Mouse (Mus musculus) ES-E14 (cell line): ENCODE measurements at regions not wholly inside any gene's neighbourhood (a gene's known extent, or its start where the extent isn't known, plus 50 kb on each side); places are given as distances from the start of the nearest gene placed in this dataset.

Source experiments
- HCFC1 ChIP-seq: IDR thresholded peaks from 2 replicates; pipeline ENCODE4 v1.6.1; 2012; ENCODE audit warnings: low read length, inconsistent platforms, borderline replicate concordance; ENCODE audit not compliant: insufficient read depth
- ZC3H11A ChIP-seq: IDR thresholded peaks from 2 replicates; pipeline ENCODE4 v1.6.1; 2012; ENCODE audit warnings: low read depth, mild to moderate bottlenecking, inconsistent platforms, low read length, borderline replicate concordance

- TF ChIP-seq HCFC1 (no peak), ZC3H11A (no peak)
Measured at GRCm38 (mm10) chr13:16715296-16715960, 703.8 kb downstream of the Inhba start.
